ENCODE assay signal across 23 mouse cellular contexts in the genomic region with DNA sequence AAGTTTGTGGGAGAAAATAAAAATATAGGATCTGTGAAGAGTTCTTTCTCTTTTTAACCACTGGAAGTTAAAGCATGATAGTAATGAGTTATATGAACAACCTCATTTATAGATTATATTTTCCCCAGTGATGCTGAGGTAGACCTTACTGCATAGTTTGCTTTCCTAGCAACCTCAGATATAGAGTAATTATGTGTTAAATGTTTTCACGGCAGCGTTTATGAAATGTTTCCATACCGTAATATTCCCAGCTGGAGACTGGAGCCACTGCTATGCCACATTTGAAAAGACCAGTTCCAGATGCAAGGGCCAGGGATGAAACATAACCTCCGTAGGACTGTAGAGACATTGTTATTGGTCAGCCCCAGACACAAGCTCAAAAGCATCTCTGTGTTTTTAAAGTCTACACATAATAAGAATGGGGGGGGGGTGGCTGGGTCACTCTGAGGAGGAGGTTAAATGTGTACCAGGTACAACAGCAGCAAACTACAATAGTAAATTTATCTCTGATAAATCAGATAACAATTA. TPM values are rescaled to one million over a fixed set of nuclear protein-coding genes. Genes with fewer than 3 reads are reported as not detected.
"Had no signal": no experiment of that assay in that cellular context is flagged by ENCODE, and none has a peak within 500 bp of the region (broad histone marks: within the 10 kb centered on the region; RNA-seq: fewer than 3 reads in every experiment).

No protein-coding gene starts in this region.

- H3K4me3 ChIP-seq: megakaryocyte, embryonic 14.5 days; midbrain, embryonic 13.5 days; midbrain, embryonic 15.5 days; neural tube, embryonic 12.5 days; stomach, embryonic 15.5 days had no signal

- ATAC-seq: liver, postnatal 0 days; midbrain, embryonic 13.5 days; midbrain, embryonic 15.5 days had no signal

- H3K9ac ChIP-seq: liver, postnatal 0 days; midbrain, embryonic 13.5 days; midbrain, embryonic 15.5 days; neural tube, embryonic 12.5 days; stomach, embryonic 15.5 days had no signal

- H3K27me3 ChIP-seq: megakaryocyte, embryonic 14.5 days; midbrain, embryonic 13.5 days; midbrain, embryonic 15.5 days; neural tube, embryonic 12.5 days; stomach, embryonic 15.5 days had no signal

- H3K4me1 ChIP-seq: megakaryocyte, embryonic 14.5 days; midbrain, embryonic 13.5 days; midbrain, embryonic 15.5 days; neural tube, embryonic 12.5 days; stomach, embryonic 15.5 days had no signal

- DNase-seq: liver, postnatal 0 days; lung, adult 2 months; lung, postnatal 10 days; right cerebral cortex, postnatal 14 days; thymus, adult 2 months; thymus, postnatal 25 days; thymus, postnatal 4 days had no signal

- H3K27ac ChIP-seq: macrophage; midbrain, embryonic 13.5 days; midbrain, embryonic 15.5 days; neural tube, embryonic 12.5 days; stomach, embryonic 15.5 days; stomach, postnatal 0 days had no signal

- H3K36me3 ChIP-seq: midbrain, embryonic 13.5 days; midbrain, embryonic 15.5 days; neural tube, embryonic 12.5 days; stomach, embryonic 15.5 days had no signal

- H3K9me3 ChIP-seq: megakaryocyte, embryonic 14.5 days; midbrain, embryonic 13.5 days; midbrain, embryonic 15.5 days; neural tube, embryonic 12.5 days; stomach, embryonic 15.5 days had no signal

- H3K4me2 ChIP-seq: midbrain, embryonic 11.5 days; midbrain, embryonic 13.5 days; midbrain, embryonic 15.5 days; neural tube, embryonic 12.5 days; stomach, embryonic 15.5 days had no signal

RNA-seq across cellular contexts. Expression of a gene that starts 20.9 kb away (rescaled TPM):
- total RNA-seq: megakaryocyte progenitor cell, adult 5-6 weeks; midbrain, postnatal 0 days; monocyte, adult 5-6 weeks; neutrophil, adult 5-6 weeks had no signal
- polyA plus RNA-seq: liver, postnatal 0 days; lung, adult 2 months; lung, embryonic 16.5 days; macrophage; midbrain, embryonic 11.5 days; neural tube, embryonic 12.5 days; spleen, adult 2 months; testis, adult 2 months; urinary bladder, adult 2 months had no signal
